Mouse (Mus musculus): Measurements from ENCODE around the gene Ing1. TPM values are rescaled to one million over a fixed set of nuclear protein-coding genes. Genes with fewer than 3 reads are reported as not detected.
"Not testable (repeated sequence)": the region's sequence is repeated elsewhere in the genome, so short reads cannot be mapped to it uniquely, and the experiment has no call there.

Ing1 gene
- total RNA-seq, 2 experiments from 2014 or later: 15.5 to 19.9 TPM

- peak overlapping the region; percentile 85 for H3K4me3 ChIP-seq
- peak; percentile 100 for DNase-seq
- intact Hi-C loops (cut with DNase I): loop anchor here (5.0 kb wide), 2 partner anchors 46 to 81 kb away; partner anchors contain the start of gene Ankrd10
- no peak for TF ChIP-seq CTCF (IDR thresholded peaks at IDR 0.05)
- peak overlapping the region; percentile 98 for H3K27ac ChIP-seq
Observed at GRCm38 (mm10) chr8:11555720-11556591, 585 bp downstream of the Ing1 start.

- peak overlapping the region; percentile 98 for H3K27ac ChIP-seq
- TF ChIP-seq CTCF (IDR thresholded peaks at IDR 0.05): no peak
- H3K4me3 ChIP-seq: peak overlapping the region; percentile 85
- intact Hi-C loops (cut with DNase I): loop anchor here (5.0 kb wide), 2 partner anchors 45 to 80 kb away; partner anchors contain the start of gene Ankrd10
- DNase-seq: peak; percentile 54
Observed at GRCm38 (mm10) chr8:11556691-11557423, 1.5 kb downstream of the Ing1 start.

GRCm38 (mm10) chr8:11557424-11557767 lies 2.0 kb downstream of the Ing1 start:
- Histone ChIP-seq H3K4me3 (peak overlapping the region; percentile 85), H3K27ac (peak overlapping the region; percentile 98)
- TF ChIP-seq CTCF (IDR thresholded peaks at IDR 0.05): no peak
- peak; percentile 68 for DNase-seq
- intact Hi-C loops (cut with DNase I): loop anchor here (5.0 kb wide), 2 partner anchors 45 to 80 kb away; partner anchors contain the start of gene Ankrd10

GRCm38 (mm10) chr8:11557768-11558629 lies 2.6 kb downstream of the Ing1 start:
- no peak for TF ChIP-seq CTCF (IDR thresholded peaks at IDR 0.05)
- DNase-seq: peak; percentile 98
- Histone ChIP-seq H3K27ac (peak overlapping the region; percentile 98), H3K4me3 (peak overlapping the region; percentile 85)
- intact Hi-C loops (cut with DNase I): loop anchor here (5.0 kb wide), 2 partner anchors 44 to 79 kb away; partner anchors contain the start of gene Ankrd10

GRCm38 (mm10) chr8:11559511-11559910 lies 4.1 kb downstream of the Ing1 start:
- Histone ChIP-seq H3K4me3 (no peak overlapping the region), H3K27ac (no peak overlapping the region)
- no peak for DNase-seq
- intact Hi-C loops (cut with DNase I): loop anchor here (5.0 kb wide), 2 partner anchors 43 to 78 kb away; partner anchors contain the start of gene Ankrd10
- no peak for TF ChIP-seq CTCF (IDR thresholded peaks at IDR 0.05)

GRCm38 (mm10) chr8:11560220-11560619 lies 4.8 kb downstream of the Ing1 start:
- no peak for DNase-seq
- intact Hi-C loops (cut with DNase I): no loop called here
- no peak overlapping the region for H3K4me3 ChIP-seq
- H3K27ac ChIP-seq: peak overlapping the region; percentile 28; the same call in 1 of the 2 replicates
- no peak for TF ChIP-seq CTCF (IDR thresholded peaks at IDR 0.05)

GRCm38 (mm10) chr8:11564236-11564635 lies 8.9 kb downstream of the Ing1 start:
- no peak overlapping the region for H3K4me3 ChIP-seq
- DNase-seq: no peak
- no peak for TF ChIP-seq CTCF (IDR thresholded peaks at IDR 0.05)
- H3K27ac ChIP-seq: no peak overlapping the region
- intact Hi-C loops (cut with DNase I): no loop called here

GRCm38 (mm10) chr8:11564721-11565120 lies 9.3 kb downstream of the Ing1 start:
- no peak overlapping the region for H3K4me3 ChIP-seq
- H3K27ac ChIP-seq: no peak overlapping the region
- intact Hi-C loops (cut with DNase I): no loop called here
- DNase-seq: no peak
- TF ChIP-seq CTCF (IDR thresholded peaks at IDR 0.05): no peak

GRCm38 (mm10) chr8:11568193-11568592 lies 12.8 kb downstream of the Ing1 start:
- DNase-seq; H3K4me3 ChIP-seq; intact Hi-C loops (cut with DNase I); H3K27ac ChIP-seq: not testable (repeated sequence)

- TF ChIP-seq CTCF (IDR thresholded peaks at IDR 0.05): no peak
- DNase-seq: no peak
- Histone ChIP-seq H3K27ac (no peak overlapping the region), H3K4me3 (no peak overlapping the region)
- intact Hi-C loops (cut with DNase I): no loop called here
Observed at GRCm38 (mm10) chr8:11569260-11570097, 14.1 kb downstream of the Ing1 start.

GRCm38 (mm10) chr8:11570742-11571141 lies 15.4 kb downstream of the Ing1 start:
- Histone ChIP-seq H3K27ac (no peak overlapping the region), H3K4me3 (no peak overlapping the region)
- intact Hi-C loops (cut with DNase I): no loop called here
- TF ChIP-seq CTCF (IDR thresholded peaks at IDR 0.05): no peak
- DNase-seq: no peak
